Mouse (Mus musculus) liver, embryonic 14.5 days (tissue): Measurements from ENCODE around the gene Adam34. TPM values are rescaled to one million over a fixed set of nuclear protein-coding genes. Genes with fewer than 3 reads are reported as not detected.
"Not testable (repeated sequence)": the region's sequence is repeated elsewhere in the genome, so short reads cannot be mapped to it uniquely, and the experiment has no call there.

Experiments used
- ATAC-seq: fragments of 200-750 bp; cut with Nextera tagmentation; 2 replicates; pipeline ENCODE4 v1.8.0; 2017; ENCODE audit warnings: moderate number of reproducible peaks, mild to moderate bottlenecking, moderate library complexity; ENCODE audit not compliant: insufficient read depth
- DNase-seq, 3 experiments: peaks; one replicate each; pipeline ENCODE4 v3.0.0-alpha.2; 2012 to 2013; ENCODE audit warnings: low read depth in 3 of 3, low spot score in 3 of 3
- H3K27ac ChIP-seq: fragments of 300-500 bp; sonication (generic); 2 replicates; pipeline ENCODE4 v1.5.1; 2014; ENCODE audit warnings: moderate library complexity, mild to moderate bottlenecking, control low read depth, inconsistent platforms
- H3K27me3 ChIP-seq: fragments of 300-500 bp; sonication (generic); 2 replicates; pipeline ENCODE4 v1.6.1; 2014; ENCODE audit warnings: mild to moderate bottlenecking, low read length, moderate library complexity; ENCODE audit not compliant: control insufficient read depth, insufficient read depth
- H3K36me3 ChIP-seq: fragments of 300-500 bp; sonication (generic); replicated peaks from 2 replicates; pipeline ENCODE4 v1.6.1; 2014; ENCODE audit warnings: low read depth; ENCODE audit not compliant: control insufficient read depth, insufficient read depth
- H3K4me1 ChIP-seq, 2 experiments: fragments of 200-500 bp in 1 of 2; fragments of 300-500 bp in 1 of 2; sonication (generic) in 1 of 2; replicated peaks; 2 replicates each; pipeline ENCODE4 v1.6.1; 2012 to 2014; ENCODE audit warnings: antibody characterized with exemption in 1 of 2, inconsistent platforms in 1 of 2, low read length in 1 of 2; ENCODE audit not compliant: control insufficient read depth in 2 of 2, insufficient read depth in 2 of 2
- H3K4me2 ChIP-seq: fragments of 300-500 bp; sonication (generic); 2 replicates; pipeline ENCODE4 v1.6.1; 2014; ENCODE audit warnings: low read depth, mild to moderate bottlenecking, control low read depth, moderate library complexity
- H3K4me3 ChIP-seq, 2 experiments: fragments of 200-500 bp in 1 of 2; fragments of 300-500 bp in 1 of 2; sonication (generic) in 1 of 2; 2 replicates each; pipeline ENCODE4 v1.5.1; 2012 to 2014; ENCODE audit warnings: low read depth in 2 of 2, low read length in 2 of 2, mild to moderate bottlenecking in 2 of 2, control low read depth in 1 of 2, inconsistent platforms in 1 of 2, moderate library complexity in 1 of 2; ENCODE audit not compliant: insufficient read depth in 1 of 2
- H3K9ac ChIP-seq: fragments of 300-500 bp; sonication (generic); replicated peaks from 2 replicates; pipeline ENCODE4 v1.6.1; 2014; ENCODE audit warnings: mild to moderate bottlenecking, control low read depth, moderate library complexity
- H3K9me3 ChIP-seq: fragments of 300-500 bp; sonication (generic); 2 replicates; pipeline ENCODE4 v1.6.1; 2016; ENCODE audit warnings: low read length, mixed read lengths; ENCODE audit not compliant: control insufficient read depth
- CTCF ChIP-seq: IDR thresholded peaks from 2 replicates; pipeline ENCODE4 v1.5.1; 2016; ENCODE audit warnings: antibody characterized with exemption, low read depth, control low read depth
- EP300 ChIP-seq: IDR thresholded peaks from 2 replicates; pipeline ENCODE4 v1.6.1; 2016; ENCODE audit warnings: antibody characterized with exemption, low read depth
- WGBS: fragments of 180-500 bp; shearing (Covaris S2); extraction: QIAGEN DNeasy Blood & Tissue Kit; methylation state at CpG from one replicate; pipeline ENCODE4 v1.1.7; 2014; ENCODE audit not compliant: insufficient replicate concordance; 5-methylcytosine and 5-hydroxymethylcytosine counted together
- polyA plus RNA-seq, 2 experiments: library from polyadenylated mRNA; depleted of rRNA in 1 of 2; stranded (reverse) in 1 of 2; unstranded in 1 of 2; fragments of >200 nt; fragmentation: Nextera tagmentation in 1 of 2; extraction: Ambion mirVana in 1 of 2; gene quantifications; 2 replicates each; pipeline versions ENCODE4 v1.2.1 to v1.2.3; 2012 to 2014

The Adam34 gene
- polyA plus RNA-seq (2012; rRNA removed): not detected in 2 replicates
- polyA plus RNA-seq (2014; fragmentation: Nextera tagmentation; extraction: Ambion mirVana): not detected in 2 replicates

GRCm38 (mm10) chr8:43709949-43710348 is at the start of gene Adam34:
Gene Adam34, minus strand, starts transcription at chr8:43710049.
- H3K4me1 ChIP-seq: no peaks in the 10 kb centered on the region

GRCm38 (mm10) chr8:43627176-43627575 is 82.7 kb downstream of the Adam34 start, which contains the start of gene Gm5346:
Gene Gm5346, minus strand, starts transcription at chr8:43627276.
- H3K27ac ChIP-seq: no peak within 1 kb of the TSS
- no peak for TF ChIP-seq EP300
- no peak for TF ChIP-seq CTCF

More at GRCm38 (mm10) chr8:43709949-43710348, at the start of gene Adam34:
- Histone ChIP-seq H3K9me3 (no peaks in the 10 kb centered on the region), H3K4me3 (no peak within 1 kb of the TSS), H3K9ac (no peak within 1 kb of the TSS), H3K36me3 (no peaks in the 10 kb centered on the region), H3K27me3 (no peaks in the 10 kb centered on the region), H3K4me2 (no peak within 1 kb of the TSS), H3K27ac (no peak within 1 kb of the TSS)
- ATAC-seq (no peak), DNase-seq (no peak)
- no peak for TF ChIP-seq CTCF
- no peak for TF ChIP-seq EP300

GRCm38 (mm10) chr8:43616046-43616445 is 93.8 kb downstream of the Adam34 start:
- DNase-seq: no peak
- no peaks in the 10 kb centered on the region for H3K4me1 ChIP-seq
- H3K4me3 ChIP-seq: no peak overlapping the region
- no peak overlapping the region for H3K4me2 ChIP-seq
- no peaks in the 10 kb centered on the region for H3K36me3 ChIP-seq
- TF ChIP-seq EP300 (no peak), CTCF (no peak)
- H3K9ac ChIP-seq: no peak overlapping the region
- H3K9me3 ChIP-seq: no peaks in the 10 kb centered on the region
- WGBS: 75% methylated on average over 1 of the region's 1 CpGs
- no peak overlapping the region for H3K27ac ChIP-seq
- no peaks in the 10 kb centered on the region for H3K27me3 ChIP-seq
- ATAC-seq: no peak

More at GRCm38 (mm10) chr8:43627176-43627575, 82.7 kb downstream of the Adam34 start, which contains the start of gene Gm5346:
- no peak for DNase-seq
- no peak within 1 kb of the TSS for H3K4me2 ChIP-seq
- no peaks in the 10 kb centered on the region for H3K9me3 ChIP-seq
- H3K9ac ChIP-seq: no peak within 1 kb of the TSS
- no peaks in the 10 kb centered on the region for H3K27me3 ChIP-seq
- H3K4me1 ChIP-seq: no peaks in the 10 kb centered on the region
- no peak for ATAC-seq
- WGBS: 70% methylated on average over 3 of the region's 3 CpGs
- no peak within 1 kb of the TSS for H3K4me3 ChIP-seq
- no peaks in the 10 kb centered on the region for H3K36me3 ChIP-seq

- not testable (repeated sequence) for H3K4me3 ChIP-seq, ATAC-seq, DNase-seq, H3K4me1 ChIP-seq, H3K27me3 ChIP-seq, H3K27ac ChIP-seq, H3K36me3 ChIP-seq, H3K9me3 ChIP-seq, H3K9ac ChIP-seq, H3K4me2 ChIP-seq
- 58% methylated on average over 13 of the region's 13 CpGs for WGBS
Measured at GRCm38 (mm10) chr8:43603657-43604056, 106.2 kb downstream of the Adam34 start.

GRCm38 (mm10) chr8:43603166-43603565 is 106.7 kb downstream of the Adam34 start:
- not testable (repeated sequence) for H3K9ac ChIP-seq, H3K4me2 ChIP-seq, H3K9me3 ChIP-seq, H3K4me1 ChIP-seq, H3K27ac ChIP-seq, H3K36me3 ChIP-seq, DNase-seq, ATAC-seq, H3K27me3 ChIP-seq, H3K4me3 ChIP-seq
- 80% methylated on average over 15 of the region's 15 CpGs for WGBS

Other genes starting within 250 kb of the Adam34 start
- not detected in 2 replicates for gene Adam26b, start 181.9 kb downstream of the Adam34 start, polyA plus RNA-seq (2012; rRNA removed)
- gene Adam26b, start 181.9 kb downstream of the Adam34 start, polyA plus RNA-seq (2014; fragmentation: Nextera tagmentation; extraction: Ambion mirVana): not detected in 2 replicates
- gene Adam26a, start 133.3 kb downstream of the Adam34 start, polyA plus RNA-seq (2012; rRNA removed): not detected in 2 replicates
- not detected in 2 replicates for gene Adam26a, start 133.3 kb downstream of the Adam34 start, polyA plus RNA-seq (2014; fragmentation: Nextera tagmentation; extraction: Ambion mirVana)
- not detected in 2 replicates for gene Gm5346, start 82.8 kb downstream of the Adam34 start, polyA plus RNA-seq (2012; rRNA removed)
- not detected in 2 replicates for gene Gm5346, start 82.8 kb downstream of the Adam34 start, polyA plus RNA-seq (2014; fragmentation: Nextera tagmentation; extraction: Ambion mirVana)